Mouse (Mus musculus) E14TG2a.4 (cell line): ENCODE measurements around the gene Mdc1.

Experiments used
- CTCF ChIP-seq: conservative IDR thresholded peaks from 2 replicates; pipeline ENCODE4 v1.5.1; 2014; ENCODE audit warnings: low read length
- NANOG ChIP-seq: IDR thresholded peaks from 2 replicates; pipeline ENCODE4 v1.6.1; 2014; ENCODE audit warnings: borderline replicate concordance, low read length, mixed read lengths
- POU5F1 ChIP-seq: IDR thresholded peaks from 2 replicates; pipeline ENCODE4 v1.6.1; 2014; ENCODE audit warnings: low read length, borderline replicate concordance

DNA sequence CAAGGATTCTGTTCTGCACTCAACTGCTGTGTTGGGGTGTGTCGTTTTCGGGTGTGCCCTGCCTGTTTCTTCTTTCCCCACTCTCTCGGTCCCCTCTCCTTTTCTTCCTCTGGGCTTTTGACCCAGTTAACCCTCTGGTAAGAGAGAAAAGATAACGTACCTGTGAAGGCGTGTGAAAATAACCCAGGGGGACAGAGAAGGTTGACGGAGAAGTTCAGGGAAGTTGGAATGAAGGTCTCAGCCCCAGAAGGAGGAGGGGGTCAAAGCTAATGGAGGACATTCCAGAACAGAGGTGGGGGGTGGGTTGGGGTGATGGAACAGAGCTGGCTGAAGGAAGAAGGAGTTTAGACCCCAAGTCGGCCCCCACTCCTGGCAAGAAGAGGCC lies 27.6 kb downstream of the Mdc1 start:
- TF ChIP-seq CTCF (no peak), POU5F1 (no peak), NANOG (no peak)
